Mouse (Mus musculus) heart, postnatal 0 days (tissue): ENCODE data around the gene Hspd1.

Source experiments
- CTCF ChIP-seq: IDR thresholded peaks from 2 replicates; pipeline ENCODE4 v1.5.1; 2016; ENCODE audit warnings: antibody characterized with exemption, control low read depth, low read depth
- EP300 ChIP-seq: IDR thresholded peaks from 2 replicates; pipeline ENCODE4 v1.6.1; 2016; ENCODE audit warnings: antibody characterized with exemption, low read depth

DNA sequence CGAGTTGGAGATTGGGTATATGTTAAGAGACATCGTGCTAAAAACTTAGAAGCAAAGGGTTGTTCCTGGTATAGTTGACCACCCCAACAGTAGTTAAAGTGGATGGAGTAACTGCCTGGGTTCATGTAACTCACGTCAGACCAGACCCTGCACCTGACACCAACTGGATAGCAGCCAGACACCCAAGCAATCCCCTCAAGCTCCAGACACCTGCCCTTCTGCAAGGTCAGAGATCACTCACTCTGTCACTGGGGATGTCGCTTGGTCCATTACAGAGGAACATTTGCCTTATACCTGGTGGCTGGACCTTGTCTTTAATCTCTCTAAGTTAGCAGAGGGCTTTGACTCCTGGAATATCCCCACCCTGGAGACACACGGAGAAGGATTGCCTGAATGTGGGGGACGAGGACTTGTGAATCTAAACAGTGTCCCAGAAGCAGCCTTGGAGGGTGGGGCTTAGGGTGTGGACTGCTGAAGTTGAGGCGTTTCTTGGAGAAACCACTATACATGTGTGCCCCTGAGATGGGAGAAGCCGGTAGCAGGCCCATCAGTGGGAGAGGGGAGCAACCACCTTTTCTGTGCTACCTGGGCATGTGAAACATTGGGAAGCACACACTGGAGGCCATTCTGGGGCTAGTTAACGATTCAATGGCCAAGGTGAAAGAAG lies 19.0 kb upstream of the Hspd1 start:
- TF ChIP-seq EP300: no peak
- no peak for TF ChIP-seq CTCF
